Mouse (Mus musculus) forebrain, embryonic 11.5 days (tissue): ENCODE measurements around the gene Sumo1. TPM values are rescaled to one million over a fixed set of nuclear protein-coding genes. Genes with fewer than 3 reads are reported as not detected.

Source experiments
- ATAC-seq: fragments of 200-750 bp; cut with Nextera tagmentation; replicated peaks from 2 replicates; pipeline ENCODE4 v1.8.0; 2017; ENCODE audit warnings: moderate TSS enrichment; ENCODE audit not compliant: low FRiP score
- DNase-seq: peaks from one replicate; pipeline ENCODE4 v3.0.0-alpha.2; 2017; ENCODE audit warnings: low spot score
- H3K27ac ChIP-seq: fragments of 300-500 bp; sonication (generic); 2 replicates; pipeline ENCODE4 v1.5.1; 2014; ENCODE audit warnings: low read depth, low read length
- H3K27me3 ChIP-seq: fragments of 300-500 bp; sonication (generic); 2 replicates; pipeline ENCODE4 v1.6.1; 2014; ENCODE audit warnings: mild to moderate bottlenecking, low read length, mixed read lengths; ENCODE audit not compliant: control insufficient read depth, insufficient read depth
- H3K36me3 ChIP-seq: fragments of 300-500 bp; sonication (generic); 2 replicates; pipeline ENCODE4 v1.6.1; 2014; ENCODE audit warnings: mild to moderate bottlenecking, low read length, moderate library complexity, mixed read lengths; ENCODE audit not compliant: control insufficient read depth, insufficient read depth
- H3K4me1 ChIP-seq: fragments of 300-500 bp; sonication (generic); replicated peaks from 2 replicates; pipeline ENCODE4 v1.6.1; 2014; ENCODE audit warnings: low read length, mixed read lengths; ENCODE audit not compliant: control insufficient read depth, insufficient read depth
- H3K4me2 ChIP-seq: fragments of 300-500 bp; sonication (generic); 2 replicates; pipeline ENCODE4 v1.6.1; 2014; ENCODE audit warnings: low read depth, mild to moderate bottlenecking, low read length, moderate library complexity, mixed read lengths; ENCODE audit not compliant: severe bottlenecking
- H3K4me3 ChIP-seq: fragments of 300-500 bp; sonication (generic); 2 replicates; pipeline ENCODE4 v1.5.1; 2014; ENCODE audit warnings: low read depth, low read length
- H3K9ac ChIP-seq: fragments of 300-500 bp; sonication (generic); 2 replicates; pipeline ENCODE4 v1.6.1; 2014; ENCODE audit warnings: low read length
- H3K9me3 ChIP-seq: fragments of 300-500 bp; sonication (generic); 2 replicates; pipeline ENCODE4 v1.6.1; 2016; ENCODE audit warnings: low read length, mixed read lengths; ENCODE audit not compliant: control insufficient read depth
- WGBS: fragments of 180-500 bp; shearing (Covaris S2); extraction: QIAGEN DNeasy Blood & Tissue Kit; methylation state at CpG from one replicate; pipeline ENCODE4 v1.1.7; 2014; 5-methylcytosine and 5-hydroxymethylcytosine counted together
- polyA plus RNA-seq: library from polyadenylated mRNA; unstranded; fragments of >200 nt; fragmentation: Nextera tagmentation; extraction: Ambion mirVana; gene quantifications from 2 replicates; pipeline ENCODE4 v1.2.1, GENCODE M21; 2014

Sumo1 gene
- polyA plus RNA-seq, 1 experiment from 2014 or later, result 560 TPM

DNA sequence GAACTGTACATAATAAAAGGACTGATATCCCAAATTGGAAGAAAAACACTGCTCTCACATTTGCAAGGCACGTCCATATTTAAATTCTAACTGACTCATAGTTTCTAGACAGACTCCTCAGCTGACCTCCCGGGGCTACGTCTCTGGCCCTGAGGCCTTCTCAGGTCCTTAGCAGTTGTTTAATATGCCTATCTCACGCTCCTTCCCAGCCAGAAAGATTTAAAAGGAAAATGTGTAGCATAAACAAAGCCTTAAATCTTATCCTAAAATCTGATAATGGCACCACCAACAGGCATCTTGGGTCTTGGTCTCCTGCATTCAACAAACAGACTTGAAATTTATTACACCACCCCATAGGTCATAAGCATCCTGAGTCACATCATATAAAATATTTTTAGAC, 91.9 kb downstream of the Sumo1 start:
- H3K4me2 ChIP-seq, result no peak overlapping the region
- no peaks in the 10 kb centered on the region for H3K36me3 ChIP-seq
- no peak overlapping the region for H3K9ac ChIP-seq
- no peak overlapping the region for H3K4me3 ChIP-seq
- H3K27me3 ChIP-seq, result 0 out of 2 replicates have a peak, but pooled peaks cover 2% of the 10 kb centered on the region
- DNase-seq (no peak), ATAC-seq (no peak)
- peaks cover 11% of the 10 kb centered on the region for H3K4me1 ChIP-seq
- H3K9me3 ChIP-seq, result no peaks in the 10 kb centered on the region
- 78% methylated on average over 4 of the region's 4 CpGs for WGBS
- no peak overlapping the region for H3K27ac ChIP-seq

DNA sequence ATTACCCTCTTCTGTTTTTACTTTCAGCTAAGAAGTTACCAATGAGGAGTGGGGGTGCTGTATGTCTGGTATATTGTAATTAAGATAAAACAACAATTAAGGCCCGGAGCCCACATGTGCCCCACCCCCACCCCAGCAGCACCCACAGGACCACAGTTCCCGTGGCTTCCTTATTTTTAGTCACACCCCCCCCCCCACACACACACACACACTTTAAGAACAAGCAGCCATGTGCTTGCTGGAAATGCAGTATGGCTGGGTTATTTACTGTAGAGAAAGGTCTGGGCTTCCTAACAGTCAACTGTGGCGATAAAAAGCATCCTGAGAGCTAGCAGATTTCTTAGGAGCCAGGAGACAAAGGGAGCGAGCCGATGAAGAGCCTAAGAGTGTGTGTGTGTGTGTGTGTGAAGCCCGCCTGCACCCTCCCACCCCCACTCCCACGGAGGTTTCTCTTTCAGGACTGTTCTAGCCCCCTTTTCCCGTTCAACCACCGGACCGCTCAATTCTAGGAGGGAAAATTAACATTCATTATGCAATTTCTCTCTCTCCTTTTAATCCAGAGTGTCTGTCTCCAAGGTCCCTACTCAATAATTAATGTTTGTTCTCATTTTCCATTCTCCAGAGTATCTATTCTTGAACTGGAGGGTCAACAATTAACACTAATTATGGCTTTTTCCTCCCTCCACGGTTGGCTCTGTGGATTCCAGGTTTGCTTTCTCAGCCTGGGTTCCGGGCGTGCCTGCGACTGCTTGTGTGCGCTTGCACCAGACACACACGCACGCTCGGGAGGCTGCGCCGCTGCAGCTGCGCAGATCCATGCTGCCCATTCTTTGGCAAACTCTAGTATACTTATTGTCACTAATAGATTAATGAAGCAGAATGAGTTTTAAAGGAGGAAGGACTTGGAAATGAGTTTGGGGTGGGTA, 96.1 kb downstream of the Sumo1 start:
- peak; percentile 77 for DNase-seq
- WGBS, result 28% methylated on average over 21 of the region's 21 CpGs

DNA sequence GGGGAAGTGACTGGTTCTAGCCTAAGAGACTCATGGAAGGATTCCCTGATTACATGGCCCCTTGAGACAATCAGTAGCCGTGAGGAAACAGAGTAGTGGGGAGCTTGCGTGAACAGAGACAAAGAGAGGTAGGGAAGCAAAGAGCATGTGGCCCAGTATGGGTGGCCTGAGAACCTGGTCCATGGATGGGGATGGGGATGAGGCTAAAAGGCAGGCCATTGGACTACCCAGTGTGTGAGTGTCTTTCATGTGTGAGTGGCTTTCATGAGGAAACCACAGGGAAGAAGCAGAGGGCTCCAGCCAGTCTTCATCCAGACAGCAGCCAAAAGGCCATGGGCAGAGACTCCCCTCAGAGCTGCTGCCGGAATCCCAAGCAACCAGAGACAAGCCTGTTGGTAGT, 96.8 kb downstream of the Sumo1 start:
- no peak for DNase-seq
- Histone ChIP-seq H3K4me3 (no peak overlapping the region), H3K27ac (no peak overlapping the region), H3K9ac (peak overlapping the region; percentile 60; the same call in 1 of the 2 replicates), H3K4me1 (peaks cover 13% of the 10 kb centered on the region), H3K9me3 (no peaks in the 10 kb centered on the region), H3K4me2 (no peak overlapping the region), H3K36me3 (no peaks in the 10 kb centered on the region), H3K27me3 (0 out of 2 replicates have a peak, but pooled peaks cover 2% of the 10 kb centered on the region)
- peak; percentile 33; the same call in 1 of the 2 replicates for ATAC-seq
- 71% methylated on average over 3 of the region's 3 CpGs for WGBS

More for the DNA sequence above, 96.1 kb downstream of the Sumo1 start:
- peak overlapping the region; percentile 42 for H3K4me2 ChIP-seq
- H3K9ac ChIP-seq, result peak overlapping the region; percentile 60
- no peaks in the 10 kb centered on the region for H3K36me3 ChIP-seq
- ATAC-seq, result peak; percentile 82
- H3K27ac ChIP-seq, result peak overlapping the region; percentile 64
- peaks cover 13% of the 10 kb centered on the region for H3K4me1 ChIP-seq
- peak overlapping the region; percentile 22 for H3K4me3 ChIP-seq
- H3K27me3 ChIP-seq, result 0 out of 2 replicates have a peak, but pooled peaks cover 2% of the 10 kb centered on the region
- H3K9me3 ChIP-seq, result no peaks in the 10 kb centered on the region

DNA sequence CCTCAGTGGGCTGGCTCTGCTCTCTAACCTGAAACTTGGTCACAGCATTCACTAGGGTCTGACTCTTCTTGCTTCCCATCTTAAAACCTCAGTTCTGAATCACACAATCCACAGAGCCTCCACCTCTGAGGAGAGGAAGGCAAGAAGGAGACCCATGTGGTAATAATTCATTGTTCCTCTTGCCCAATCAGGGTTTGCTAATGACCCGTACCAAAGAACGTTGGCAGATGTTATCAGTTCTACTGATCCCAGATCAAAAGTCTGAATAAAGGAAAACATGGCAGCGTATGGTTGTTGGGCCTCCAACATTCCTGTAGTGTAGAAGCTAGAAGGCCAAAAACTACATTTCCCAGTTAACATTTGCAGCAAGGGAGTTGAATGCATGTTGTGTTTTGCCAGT, 99.1 kb downstream of the Sumo1 start:
- Histone ChIP-seq H3K4me1 (peaks cover 13% of the 10 kb centered on the region), H3K4me3 (no peak overlapping the region), H3K27me3 (0 out of 2 replicates have a peak, but pooled peaks cover 2% of the 10 kb centered on the region), H3K27ac (no peak overlapping the region), H3K4me2 (no peak overlapping the region), H3K9me3 (no peaks in the 10 kb centered on the region), H3K9ac (no peak overlapping the region), H3K36me3 (no peaks in the 10 kb centered on the region)
- DNase-seq, result no peak
- 90% methylated on average over 3 of the region's 3 CpGs for WGBS
- ATAC-seq, result no peak

DNA sequence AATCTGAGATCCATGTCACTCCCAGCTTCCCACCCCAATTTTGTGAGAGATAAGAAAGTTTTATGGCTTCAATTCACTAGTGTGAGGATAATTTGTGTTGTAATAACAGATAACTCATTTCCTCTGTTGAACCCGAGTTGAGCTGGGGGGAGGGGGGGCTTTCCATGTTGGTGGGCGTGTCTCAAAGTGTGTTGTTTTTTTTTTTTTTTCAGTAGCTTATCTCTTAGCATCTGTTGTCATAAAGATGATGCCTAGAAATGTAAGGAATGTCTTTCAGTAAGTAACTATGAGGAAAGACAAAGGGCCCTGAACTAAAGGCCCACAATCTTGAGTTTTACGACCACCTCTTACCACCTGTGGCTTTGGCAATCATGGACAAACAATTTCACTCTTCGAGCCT, 99.9 kb downstream of the Sumo1 start:
- 77% methylated on average over 4 of the region's 4 CpGs for WGBS
- H3K27me3 ChIP-seq, result no peaks in the 10 kb centered on the region
- no peak overlapping the region for H3K4me2 ChIP-seq
- H3K27ac ChIP-seq, result no peak overlapping the region
- H3K9me3 ChIP-seq, result no peaks in the 10 kb centered on the region
- no peak for ATAC-seq
- no peak overlapping the region for H3K4me3 ChIP-seq
- H3K9ac ChIP-seq, result no peak overlapping the region
- H3K4me1 ChIP-seq, result peaks cover 13% of the 10 kb centered on the region
- no peaks in the 10 kb centered on the region for H3K36me3 ChIP-seq
- no peak for DNase-seq

DNA sequence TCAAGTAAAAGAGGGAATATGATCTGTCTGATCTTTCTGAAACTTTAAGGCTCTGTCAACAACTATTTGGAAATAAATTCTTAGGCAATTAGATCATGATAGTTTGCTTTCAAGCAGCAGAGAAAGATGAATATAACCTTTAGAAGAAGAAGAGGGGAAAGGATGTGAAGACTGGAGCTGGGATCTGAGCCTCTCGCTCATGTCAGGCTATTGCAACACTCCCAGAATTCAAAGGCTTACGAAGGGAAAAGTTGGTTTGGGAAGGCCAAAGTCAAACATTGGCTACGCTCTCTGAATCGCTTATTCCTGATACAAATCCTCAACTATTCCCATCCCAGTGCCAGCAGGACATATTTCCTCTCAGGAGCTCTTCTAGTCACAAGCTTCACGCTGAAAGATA, 101.3 kb downstream of the Sumo1 start:
- no peak overlapping the region for H3K4me3 ChIP-seq
- no peak for ATAC-seq
- H3K36me3 ChIP-seq, result no peaks in the 10 kb centered on the region
- H3K9ac ChIP-seq, result no peak overlapping the region
- H3K27ac ChIP-seq, result no peak overlapping the region
- H3K4me2 ChIP-seq, result no peak overlapping the region
- DNase-seq, result no peak
- H3K9me3 ChIP-seq, result no peaks in the 10 kb centered on the region
- 97% methylated on average over 5 of the region's 5 CpGs for WGBS
- H3K27me3 ChIP-seq, result no peaks in the 10 kb centered on the region
- peaks cover 7% of the 10 kb centered on the region for H3K4me1 ChIP-seq

DNA sequence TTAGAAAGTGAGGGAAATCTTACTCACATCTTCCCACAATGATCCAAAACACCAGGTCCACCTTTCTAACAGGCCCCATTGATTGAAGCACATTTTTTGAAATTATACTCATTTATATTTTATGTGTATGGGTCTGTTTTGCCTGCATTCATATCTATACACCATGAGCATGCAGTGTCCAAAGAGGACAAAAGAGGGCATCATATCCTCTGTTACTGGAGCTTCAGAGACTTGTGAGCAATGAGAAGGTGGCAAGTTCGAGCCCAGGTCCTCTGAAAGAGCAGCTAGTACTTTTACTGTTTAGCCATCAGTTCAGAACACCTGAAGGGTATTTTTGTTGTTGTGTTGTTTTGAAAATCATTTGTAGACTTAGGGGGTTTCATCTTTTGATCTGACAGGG, 102.4 kb downstream of the Sumo1 start:
- Histone ChIP-seq H3K4me3 (no peak overlapping the region), H3K27me3 (no peaks in the 10 kb centered on the region), H3K36me3 (no peaks in the 10 kb centered on the region), H3K27ac (no peak overlapping the region), H3K9ac (no peak overlapping the region), H3K4me2 (no peak overlapping the region), H3K4me1 (no peaks in the 10 kb centered on the region), H3K9me3 (no peaks in the 10 kb centered on the region)
- 89% methylated on average over 1 of the region's 1 CpGs for WGBS
- no peak for ATAC-seq
- DNase-seq, result no peak

DNA sequence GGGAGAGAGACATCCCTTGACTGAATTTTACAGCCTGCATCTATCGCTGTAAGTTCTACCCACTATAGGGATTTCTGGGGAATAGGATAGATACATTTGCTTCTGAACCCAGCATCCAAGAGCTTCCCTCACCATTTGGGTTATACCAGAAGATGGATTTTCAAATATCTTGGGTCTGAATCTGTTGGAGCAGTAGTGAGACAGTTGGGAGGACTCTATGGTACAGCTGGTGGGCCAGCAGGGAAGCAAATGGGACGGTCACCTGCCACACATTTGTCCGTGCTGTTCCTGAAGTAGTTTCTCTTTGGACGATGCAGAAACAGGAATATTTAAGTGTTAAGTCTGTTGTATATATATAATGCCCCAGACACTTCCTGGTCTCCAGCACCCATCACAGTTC, 103.1 kb downstream of the Sumo1 start:
- Histone ChIP-seq H3K9ac (no peak overlapping the region), H3K4me2 (no peak overlapping the region), H3K27ac (no peak overlapping the region), H3K4me1 (no peaks in the 10 kb centered on the region), H3K36me3 (no peaks in the 10 kb centered on the region), H3K9me3 (no peaks in the 10 kb centered on the region), H3K4me3 (no peak overlapping the region), H3K27me3 (no peaks in the 10 kb centered on the region)
- DNase-seq, result no peak
- no peak for ATAC-seq
- 90% methylated on average over 4 of the region's 4 CpGs for WGBS

DNA sequence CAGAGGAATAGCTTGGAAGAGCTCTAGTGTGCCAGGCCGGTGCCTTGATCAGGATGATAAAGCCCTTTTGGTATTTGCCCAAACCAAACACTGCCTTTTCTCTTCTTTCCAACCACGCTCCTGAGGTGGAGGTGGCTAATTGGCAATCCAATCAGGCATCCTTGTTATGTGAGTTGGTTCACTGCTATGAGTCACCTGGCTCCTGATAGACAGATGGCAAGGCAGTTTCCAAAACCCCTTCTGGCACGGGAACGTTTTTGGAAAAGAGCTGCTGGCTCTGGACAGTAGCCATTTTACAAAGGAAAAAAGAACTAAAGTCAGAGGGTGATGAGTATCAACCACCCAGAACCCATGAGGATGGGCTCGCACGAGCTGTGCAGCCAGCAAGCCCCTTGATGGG, 103.7 kb downstream of the Sumo1 start:
- Histone ChIP-seq H3K27me3 (no peaks in the 10 kb centered on the region), H3K27ac (no peak overlapping the region), H3K9ac (no peak overlapping the region), H3K36me3 (no peaks in the 10 kb centered on the region), H3K9me3 (no peaks in the 10 kb centered on the region), H3K4me3 (no peak overlapping the region), H3K4me1 (no peaks in the 10 kb centered on the region), H3K4me2 (no peak overlapping the region)
- 66% methylated on average over 6 of the region's 6 CpGs for WGBS
- no peak for DNase-seq
- ATAC-seq, result no peak
